Mouse (Mus musculus): ENCODE results near the gene 1700102P08Rik.

DNA sequence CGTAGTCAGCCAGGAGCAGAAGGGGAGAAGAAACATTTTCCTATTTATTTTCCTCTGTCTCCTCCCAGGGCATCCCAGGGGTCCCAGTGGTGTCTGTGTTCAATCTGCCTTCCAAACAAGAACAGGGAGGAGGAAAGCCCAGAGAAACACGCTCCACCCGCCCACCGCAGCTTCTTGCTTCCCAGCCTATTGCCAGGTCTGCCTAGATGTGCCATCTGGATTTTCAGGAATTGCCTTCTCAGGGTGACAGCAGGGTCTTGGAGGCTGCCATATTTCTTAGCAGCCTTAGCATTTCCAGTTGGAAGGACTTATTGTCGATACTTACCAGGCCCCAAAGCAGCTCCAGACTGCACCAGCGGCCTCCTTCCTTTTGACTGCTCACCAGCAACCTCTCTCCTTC lies 46.6 kb downstream of the 1700102P08Rik start:
- TF ChIP-seq CTCF (IDR thresholded peaks at IDR 0.05; ENCODE audit: low read depth) (no peak), EP300 (IDR thresholded peaks at IDR 0.05; ENCODE audit: low read depth) (no peak)

Data from heart, postnatal 0 days (tissue).